Mouse (Mus musculus): ENCODE measurements around the gene Katnb1. TPM values are rescaled to one million over a fixed set of nuclear protein-coding genes. Genes with fewer than 3 reads are reported as not detected.

Katnb1 gene
- polyA plus RNA-seq, 2 experiments from 2014 or later: 13.6 to 21.3 TPM

DNA sequence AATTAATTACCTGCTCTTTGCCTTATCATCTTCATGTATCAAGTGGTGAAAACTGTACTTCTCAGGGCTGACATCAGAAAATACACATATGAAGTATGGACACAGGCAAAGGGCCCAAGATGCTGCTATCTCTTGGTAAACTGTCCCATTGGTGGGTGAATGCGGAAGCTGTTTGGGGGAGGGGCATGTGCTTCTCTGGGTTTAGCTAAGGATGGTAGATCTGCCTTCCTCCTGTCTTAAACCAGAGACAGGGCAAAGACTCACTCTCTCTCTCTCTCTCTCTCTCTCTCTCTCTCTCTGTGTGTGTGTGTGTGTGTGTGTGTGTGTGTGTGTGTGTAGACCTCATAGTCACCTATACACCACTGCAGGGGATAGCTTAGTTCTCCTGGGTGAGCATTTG is 60.0 kb downstream of the Katnb1 start:
- no peak for ATAC-seq

DNA sequence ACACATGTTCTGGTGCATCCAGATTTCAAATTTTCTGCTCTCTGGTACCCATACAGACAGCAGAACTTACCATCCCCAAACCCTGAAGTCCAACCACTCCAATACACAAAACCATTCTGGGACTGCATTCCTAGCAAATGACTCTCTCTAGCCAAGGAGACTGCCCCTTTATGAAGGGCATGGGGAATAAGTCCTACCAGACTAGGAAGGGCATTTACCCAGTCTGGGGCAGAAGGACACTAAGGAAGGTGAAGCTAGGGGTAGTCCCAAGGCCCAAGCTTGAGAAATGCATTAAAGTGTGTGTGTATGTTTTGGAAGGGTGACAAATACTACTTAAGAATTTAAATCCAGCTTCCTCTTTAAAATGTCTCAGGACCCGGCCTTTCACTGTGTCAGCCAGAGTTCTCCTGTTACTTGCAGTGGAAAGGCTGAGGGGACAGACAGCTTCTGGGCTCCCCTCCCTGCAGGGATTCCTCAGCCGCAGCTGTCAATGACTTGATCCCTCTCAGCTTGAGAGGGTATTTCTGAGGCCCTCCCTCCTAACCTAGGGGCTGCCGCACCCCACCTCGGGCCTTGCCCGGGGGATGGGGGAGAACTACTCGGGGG is 60.6 kb downstream of the Katnb1 start:
- no peak for ATAC-seq

DNA sequence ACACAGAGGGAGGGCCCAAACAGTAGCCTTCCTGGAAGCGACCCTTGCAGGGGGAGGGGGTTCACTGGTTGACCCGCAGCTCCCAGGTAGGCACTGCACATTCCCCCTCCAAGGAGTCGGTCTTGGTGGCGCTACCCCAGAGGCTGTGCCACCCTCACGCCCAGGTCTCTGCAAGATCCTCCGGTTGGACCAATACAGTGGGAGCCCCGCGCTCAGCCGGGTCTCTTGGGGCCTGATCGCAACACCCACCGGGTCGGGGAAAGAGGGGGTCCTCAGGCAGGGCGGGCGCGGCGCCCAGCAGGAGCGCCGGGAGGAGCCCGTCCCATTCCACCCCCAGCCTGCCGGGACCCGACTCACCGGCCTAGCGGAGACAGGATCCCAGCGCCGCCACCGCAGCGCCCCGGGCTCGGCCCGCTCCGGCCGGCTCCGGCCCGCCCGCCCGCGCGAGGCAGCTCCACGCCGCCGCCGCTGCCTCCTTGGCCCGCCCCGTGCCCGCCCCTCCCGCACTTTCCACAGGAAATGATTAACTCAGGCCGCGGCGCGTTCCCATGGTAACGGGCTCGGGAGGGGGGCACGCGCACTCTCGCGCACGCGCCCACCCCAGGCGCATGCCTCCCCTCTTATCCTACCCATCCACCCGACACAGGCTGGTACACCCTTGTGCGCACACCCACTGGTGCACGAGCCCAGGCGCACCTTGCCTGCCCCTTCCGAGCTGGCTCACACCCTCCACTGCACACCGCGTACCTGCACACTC is 61.3 kb downstream of the Katnb1 start:
- peak; percentile 49 for ATAC-seq

DNA sequence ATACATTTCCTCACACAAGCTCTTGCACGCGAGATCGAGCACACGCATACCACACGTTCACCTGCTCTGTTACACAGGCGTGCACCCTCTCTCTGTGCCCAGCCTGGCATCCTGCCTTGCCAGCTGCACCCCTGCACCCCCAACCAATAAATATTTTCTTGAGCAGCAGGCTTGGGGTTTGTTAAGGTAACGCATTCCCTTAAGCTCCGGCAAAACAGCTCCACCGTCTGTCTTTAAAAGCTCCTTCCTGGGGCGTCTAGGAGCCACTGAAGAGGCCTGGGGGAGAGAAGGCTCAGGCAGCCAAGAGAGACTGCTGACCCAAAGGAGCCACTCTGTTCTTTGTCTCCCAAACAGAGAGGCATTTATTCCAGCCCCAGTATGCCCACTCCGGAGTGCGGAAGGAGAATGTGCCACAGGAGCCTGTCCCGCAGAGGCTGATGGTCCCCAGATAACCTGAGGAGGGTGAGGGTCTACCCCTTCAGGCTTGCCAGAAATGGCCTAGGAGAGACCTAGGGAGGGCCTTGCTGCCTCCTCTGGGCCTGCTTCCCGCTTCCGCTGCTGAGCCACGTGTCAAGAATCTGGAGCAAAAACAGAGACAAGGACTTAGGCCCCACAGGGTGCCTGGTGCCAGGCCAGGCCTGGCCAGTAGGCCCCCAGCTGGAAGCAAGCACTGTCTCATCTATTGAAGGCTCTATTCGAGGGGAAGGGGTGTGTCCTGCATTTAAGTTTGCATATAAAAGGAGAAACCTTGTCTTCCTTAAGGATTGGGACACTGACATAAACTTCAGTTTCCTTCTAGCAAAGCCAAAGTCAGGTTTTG is 62.2 kb downstream of the Katnb1 start:
- peak; percentile 11 for ATAC-seq

DNA sequence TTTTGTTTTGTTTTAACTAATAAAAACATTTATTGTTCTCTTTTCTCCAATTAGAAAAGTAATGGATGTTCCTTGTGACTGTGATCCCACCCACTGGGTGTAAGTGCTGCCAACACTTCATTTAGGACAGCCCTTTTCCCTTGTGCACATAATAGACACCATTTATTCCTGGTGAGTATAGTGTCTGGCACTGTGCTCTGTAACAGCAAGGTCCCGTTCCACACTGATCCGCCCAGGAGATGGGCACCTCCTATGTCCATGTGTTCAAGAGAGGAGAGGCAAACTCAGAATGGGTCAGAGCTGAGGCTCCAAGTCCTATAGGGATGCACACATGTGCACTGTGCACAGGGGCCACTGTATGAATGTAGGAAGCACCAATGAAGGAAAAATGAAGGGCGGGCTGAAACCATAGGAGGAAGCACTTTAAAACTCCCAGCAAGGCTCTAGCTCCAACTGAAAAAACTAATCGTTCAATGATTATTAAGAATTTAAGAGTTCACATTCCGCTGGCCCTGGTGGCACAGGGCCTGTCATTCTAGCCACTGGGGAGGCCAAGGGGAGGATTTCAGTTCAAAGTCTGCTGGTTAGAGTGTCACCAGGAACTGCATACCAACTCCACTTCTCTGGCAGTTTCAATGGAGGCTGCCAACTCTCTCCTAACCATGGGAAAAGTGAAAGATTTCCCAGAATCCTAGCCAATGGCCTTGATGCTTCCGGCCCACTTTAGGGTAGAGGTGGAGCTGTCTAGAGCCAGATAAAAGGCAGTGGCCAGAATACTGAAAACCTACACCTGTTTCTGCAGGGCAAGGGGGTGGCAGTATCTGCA is 63.0 kb downstream of the Katnb1 start:
- no peak for ATAC-seq

DNA sequence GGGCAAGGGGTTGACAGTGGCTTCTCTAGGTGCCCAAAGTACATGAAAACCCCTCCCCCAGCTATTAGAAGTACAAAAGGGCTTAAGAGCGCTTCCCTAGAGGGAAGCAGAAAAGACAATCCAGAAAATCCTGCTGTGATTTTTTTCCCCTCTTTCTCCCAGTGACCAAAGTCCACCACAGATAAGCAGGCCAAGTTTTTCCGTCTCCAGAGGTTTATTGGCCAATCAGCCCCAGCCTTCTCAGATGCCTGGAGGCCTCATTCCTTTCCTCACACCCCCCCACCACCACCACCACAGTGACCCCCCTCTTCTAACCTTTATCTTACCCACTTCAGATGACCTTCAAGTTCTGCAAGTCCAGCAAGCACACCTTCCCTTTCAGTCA is 63.6 kb downstream of the Katnb1 start:
- ATAC-seq: no peak

DNA sequence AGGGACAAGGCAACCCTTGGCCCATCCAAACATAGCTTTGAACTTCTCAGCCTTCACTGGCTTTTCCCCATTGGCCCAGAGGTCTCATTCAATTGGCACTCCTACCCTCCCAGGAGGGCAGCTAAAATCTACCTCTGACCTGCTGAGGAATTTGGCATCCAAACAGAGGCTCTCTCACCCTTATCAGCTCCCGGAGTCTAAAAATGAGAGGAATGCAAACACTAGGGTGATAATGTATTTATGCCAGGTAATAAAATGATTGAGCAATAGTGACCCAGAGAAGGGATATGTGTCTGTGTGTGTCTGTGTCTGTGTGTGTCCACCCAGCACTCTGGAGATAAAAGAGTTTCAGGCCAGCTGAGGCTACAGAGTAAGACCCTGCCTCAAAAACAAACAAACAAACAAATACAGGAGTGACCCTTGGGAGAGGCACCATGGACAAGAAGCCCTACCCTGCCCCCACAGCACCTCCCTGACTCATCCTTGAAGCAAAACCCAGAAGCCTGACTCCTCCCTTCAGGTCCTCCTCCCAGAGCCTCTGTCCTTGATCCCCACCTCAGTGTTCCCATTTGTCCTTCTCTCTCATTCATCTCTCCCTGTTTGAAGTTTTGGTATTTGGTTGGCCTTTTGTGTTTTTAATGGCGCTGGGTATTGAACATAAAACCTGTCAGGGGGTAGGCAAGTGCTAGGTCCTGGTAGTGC is 65.2 kb downstream of the Katnb1 start:
- ATAC-seq: no peak

DNA sequence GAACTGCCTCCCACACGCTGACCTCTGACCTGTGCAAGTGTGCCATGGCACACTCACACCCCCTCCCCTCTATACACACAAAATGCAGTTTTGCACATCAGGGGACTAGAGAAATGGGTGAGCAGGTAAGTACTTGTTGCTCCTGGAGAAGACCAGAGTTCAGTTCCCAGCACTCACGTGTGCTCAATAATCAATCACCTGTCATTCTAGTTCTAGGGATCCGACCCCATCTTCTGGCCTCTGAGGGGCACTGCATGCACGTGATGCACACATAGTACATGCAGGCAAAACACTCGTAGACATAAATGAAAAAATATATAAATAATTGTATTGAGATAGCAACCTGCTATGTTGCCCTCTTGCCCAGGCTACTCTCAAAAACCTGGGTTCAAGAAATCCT is 65.9 kb downstream of the Katnb1 start:
- no peak for ATAC-seq

DNA sequence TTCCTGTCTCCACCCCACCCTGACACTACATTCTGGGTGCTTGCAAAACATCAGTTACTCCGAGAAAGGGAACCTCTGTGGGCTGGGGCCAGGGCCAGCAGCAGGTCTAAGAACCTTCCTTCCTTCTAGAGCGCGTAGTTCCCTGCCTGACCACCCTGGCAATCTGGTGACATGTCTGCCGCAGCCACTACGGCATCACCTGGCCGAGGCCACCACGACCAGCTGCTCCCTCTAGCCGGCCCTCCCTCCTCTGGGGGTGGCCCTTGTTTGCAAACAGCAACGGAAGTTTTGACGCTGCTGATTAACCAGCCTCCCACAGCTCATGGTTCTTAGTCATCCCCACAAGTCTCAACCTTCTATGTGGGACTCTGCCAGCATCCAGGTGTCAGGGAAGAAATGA is 68.4 kb downstream of the Katnb1 start:
- no peak for ATAC-seq

DNA sequence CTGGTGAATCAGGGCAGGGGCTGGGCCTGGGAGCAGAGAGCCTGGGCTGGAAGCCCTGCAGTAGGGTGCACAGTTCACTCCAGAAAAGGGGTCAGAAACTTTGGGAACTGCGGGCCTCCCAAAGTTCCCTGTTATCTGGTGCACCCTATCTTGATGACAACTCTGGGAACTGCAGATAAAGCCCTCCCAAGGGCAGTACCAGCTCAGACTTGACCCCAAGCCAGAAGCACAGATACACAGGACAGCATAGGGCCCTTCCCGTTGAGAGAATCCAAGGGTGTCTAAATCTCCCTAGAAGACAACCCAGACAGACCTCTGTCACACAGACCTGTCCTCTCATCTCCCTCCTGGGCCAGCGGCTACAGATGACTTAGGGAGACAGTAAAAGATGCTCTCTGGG is 69.6 kb downstream of the Katnb1 start:
- ATAC-seq: no peak

Other genes starting within 250 kb of the Katnb1 start
- 10 to 100 TPM; 45.6 to 67.5 TPM for gene Coq9, start 242.9 kb upstream of the Katnb1 start, polyA plus RNA-seq (2017; shearing (Covaris generic))
- gene Ciapin1, start 242.8 kb upstream of the Katnb1 start, polyA plus RNA-seq (2017; shearing (Covaris generic)): 100 to 1,000 TPM in 1 of 2 experiments, 10 to 100 TPM in 1; 79.2 to 108 TPM
- gene Polr2c, start 223.7 kb upstream of the Katnb1 start, polyA plus RNA-seq (2017; shearing (Covaris generic)): 100 to 1,000 TPM in 1 of 2 experiments, 10 to 100 TPM in 1; 87.2 to 106 TPM
- 1 to 10 TPM in 1 of 2 experiments, under 1 TPM in 1; 0.92 to 1.1 TPM for gene Dok4, start 204.9 kb upstream of the Katnb1 start, polyA plus RNA-seq (2017; shearing (Covaris generic))
- gene Ccdc102a, start 163.1 kb upstream of the Katnb1 start, polyA plus RNA-seq (2017; shearing (Covaris generic)): not detected
- 1 to 10 TPM in 1 of 2 experiments, under 1 TPM in 1; 0.97 to 1.4 TPM for gene Adgrg5, start 157.5 kb upstream of the Katnb1 start, polyA plus RNA-seq (2017; shearing (Covaris generic))
- 1 to 10 TPM; 4.6 to 8.4 TPM for gene Adgrg1, start 106.4 kb upstream of the Katnb1 start, polyA plus RNA-seq (2017; shearing (Covaris generic))
- under 1 TPM in 1 of 2 experiments, not detected in 1; 0.51 TPM for gene Adgrg3, start 63.5 kb upstream of the Katnb1 start, polyA plus RNA-seq (2017; shearing (Covaris generic))
- gene Drc7, start 26.1 kb upstream of the Katnb1 start, polyA plus RNA-seq (2017; shearing (Covaris generic)): not detected
- gene Kifc3, start 121.6 kb downstream of the Katnb1 start, polyA plus RNA-seq (2017; shearing (Covaris generic)): not detected
- under 1 TPM in 1 of 2 experiments, not detected in 1; 0.62 TPM for gene Cngb1, start 225.4 kb downstream of the Katnb1 start, polyA plus RNA-seq (2017; shearing (Covaris generic))
- gene Tepp, start 229.4 kb downstream of the Katnb1 start, polyA plus RNA-seq (2017; shearing (Covaris generic)): not detected

Measured in CD4-positive, CD25-positive, alpha-beta regulatory T cell, adult 4 months (primary cell).